Mouse (Mus musculus) gastrocnemius, adult 2 months (tissue): ENCODE data around the gene Kcnn4. TPM values are rescaled to one million over a fixed set of nuclear protein-coding genes. Genes with fewer than 3 reads are reported as not detected.

Experiments used
- DNase-seq: peaks from one replicate; pipeline ENCODE4 v3.0.0; 2022
- H3K27ac ChIP-seq: fragments of 200-600 bp; 2 replicates; pipeline ENCODE4 v1.8.1; 2022; ENCODE audit warnings: mild to moderate bottlenecking
- H3K4me3 ChIP-seq: fragments of 200-600 bp; 2 replicates; pipeline ENCODE4 v1.8.1; 2022; ENCODE audit warnings: mild to moderate bottlenecking, moderate library complexity
- CTCF ChIP-seq: fragments of 200-600 bp; IDR thresholded peaks from 2 replicates; pipeline ENCODE4 v1.8.1; 2022; ENCODE audit warnings: antibody characterized with exemption, mild to moderate bottlenecking, moderate library complexity
- intact Hi-C: fragments of 180-260 bp; cut with DNase I; formaldehyde crosslinking; loops from one replicate; pipeline ENCODE4 v1.15.1; 2025
- long read RNA-seq, 2 experiments: library from polyadenylated mRNA; stranded (forward); transcript quantifications; one replicate each; pipeline ENCODE4 v2.0.0; 2021
- total RNA-seq, 2 experiments: library from RNA; stranded (reverse); gene quantifications; 2 replicates each; pipeline ENCODE4 v1.2.3; 2021

Kcnn4 gene
- total RNA-seq: under 1 TPM; 0.25 to 0.64 TPM
- long read RNA-seq, experiment 1, partial matches to known transcripts: 1 of 3 reads
- long read RNA-seq, experiment 1, other reads (novel, unspliced or antisense): 0 of 3 reads
- long read RNA-seq, experiment 2: 0 reads

DNA sequence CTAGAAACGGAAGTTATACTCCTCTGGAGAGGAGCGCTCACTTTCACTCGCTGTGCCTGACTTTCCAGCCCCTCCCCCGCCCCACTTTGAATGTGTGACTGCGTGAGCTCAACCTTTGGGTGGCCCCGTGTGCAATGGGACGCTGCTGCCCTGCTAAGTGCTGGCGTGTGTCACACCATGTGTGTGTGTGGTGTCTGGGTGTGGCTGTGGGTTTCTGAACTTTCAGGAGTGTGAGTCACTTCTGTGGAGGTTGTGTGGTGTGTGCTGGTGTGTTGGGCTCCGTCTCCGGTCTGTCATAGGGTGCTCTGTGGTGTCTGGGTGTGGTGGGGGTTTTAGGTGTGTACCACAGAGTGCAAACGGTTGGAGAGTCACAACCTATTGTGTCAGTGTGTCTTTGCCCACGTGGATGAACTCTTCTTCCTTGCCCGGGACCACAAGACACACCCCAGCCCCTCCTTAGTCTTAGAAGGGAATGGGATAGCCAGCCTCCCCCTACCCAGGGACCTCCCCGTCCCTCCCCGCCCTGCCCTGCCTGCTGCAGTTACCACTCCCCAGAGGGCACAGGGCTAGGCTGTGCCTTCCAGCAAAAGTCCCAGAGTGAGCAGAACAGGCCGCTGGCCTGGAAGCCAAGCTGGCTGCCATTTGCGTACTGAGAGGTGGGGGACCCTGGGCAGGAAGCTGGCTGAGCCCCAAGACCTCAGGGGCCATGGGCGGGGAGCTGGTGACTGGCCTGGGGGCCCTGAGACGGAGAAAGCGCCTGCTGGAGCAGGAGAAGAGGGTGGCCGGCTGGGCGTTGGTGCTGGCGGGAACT, at the start of gene Kcnn4:
Gene Kcnn4 (plus strand): TSS at position 533 of the 811 bp plus-strand sequence.
- no peak for TF ChIP-seq CTCF
- peak within 1 kb of the TSS; percentile 47 for H3K4me3 ChIP-seq
- peak; percentile 10 for DNase-seq
- intact Hi-C loops: no loop called here
- H3K27ac ChIP-seq: peak within 1 kb of the TSS; percentile 38; the same call in 1 of the 2 replicates

DNA sequence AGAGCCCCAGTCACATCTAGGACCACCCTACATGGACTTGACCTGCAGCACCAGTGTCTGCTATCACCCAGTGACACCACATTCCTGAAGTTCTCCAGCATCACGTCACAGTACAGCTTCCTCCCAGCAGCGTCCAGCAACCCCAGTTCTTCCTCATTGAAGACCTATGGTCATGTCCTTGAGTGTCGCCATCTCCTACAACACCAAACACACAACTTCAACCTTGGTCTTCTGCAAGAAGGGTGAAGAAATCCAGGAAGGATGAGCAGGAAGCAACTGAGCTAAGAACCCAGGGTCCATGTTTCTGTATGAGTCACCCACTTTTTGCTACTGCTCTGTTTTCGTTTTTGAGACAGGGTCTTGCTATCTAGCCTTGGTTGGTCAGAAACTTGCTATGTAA, 47.5 kb upstream of the Kcnn4 start:
- no peak for DNase-seq
- Histone ChIP-seq H3K27ac (no peak overlapping the region), H3K4me3 (no peak overlapping the region)
- intact Hi-C loops: no loop called here
- no peak for TF ChIP-seq CTCF

DNA sequence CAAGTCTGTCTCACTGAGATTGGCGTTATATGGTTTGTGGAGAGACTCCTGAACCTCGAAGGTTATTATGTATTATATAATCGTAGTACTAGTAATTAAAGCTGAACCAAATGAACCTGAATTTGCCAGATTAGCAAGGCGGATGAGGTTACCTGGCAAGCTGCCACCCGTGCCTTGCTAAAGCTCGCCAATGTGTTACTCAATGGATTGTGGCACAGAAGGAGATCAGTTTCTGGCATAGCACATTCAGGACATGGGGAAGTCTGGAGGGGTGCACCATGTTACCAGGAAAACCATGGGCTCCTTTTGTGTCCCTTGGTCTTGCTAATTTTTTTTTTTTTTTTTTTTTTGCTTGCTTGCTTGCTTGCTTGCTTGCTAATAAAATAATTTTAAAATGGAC, 44.9 kb upstream of the Kcnn4 start:
- DNase-seq: no peak

DNA sequence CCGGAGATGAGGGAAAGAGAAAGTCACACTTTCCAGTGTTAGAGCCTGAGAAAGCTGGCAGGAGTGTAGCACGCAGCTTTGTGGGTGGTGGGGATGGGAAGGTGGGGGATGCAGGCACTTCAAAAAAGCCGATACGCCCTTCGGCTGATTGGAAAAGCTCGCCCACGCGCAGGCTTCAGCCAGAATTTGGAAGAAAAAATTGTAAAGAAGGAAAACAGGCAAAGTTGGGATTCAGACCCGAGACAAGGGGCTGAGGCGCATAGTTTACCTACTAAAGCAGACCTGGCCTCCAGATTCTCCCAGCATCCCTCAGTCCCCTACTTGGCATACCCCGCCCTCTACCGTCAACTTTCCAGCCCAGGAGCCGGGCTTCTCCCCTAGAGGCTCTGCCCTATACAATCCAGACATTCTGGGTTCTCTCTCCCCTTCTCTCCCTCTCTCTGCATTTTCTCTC, 44.4 kb upstream of the Kcnn4 start:
- DNase-seq: no peak
- Histone ChIP-seq H3K27ac (no peak overlapping the region), H3K4me3 (no peak overlapping the region)
- TF ChIP-seq CTCF: no peak
- intact Hi-C loops: no loop called here

More for the DNA sequence above, 44.9 kb upstream of the Kcnn4 start:
- Histone ChIP-seq H3K27ac (no peak overlapping the region), H3K4me3 (no peak overlapping the region)
- intact Hi-C loops: no loop called here
- no peak for TF ChIP-seq CTCF

DNA sequence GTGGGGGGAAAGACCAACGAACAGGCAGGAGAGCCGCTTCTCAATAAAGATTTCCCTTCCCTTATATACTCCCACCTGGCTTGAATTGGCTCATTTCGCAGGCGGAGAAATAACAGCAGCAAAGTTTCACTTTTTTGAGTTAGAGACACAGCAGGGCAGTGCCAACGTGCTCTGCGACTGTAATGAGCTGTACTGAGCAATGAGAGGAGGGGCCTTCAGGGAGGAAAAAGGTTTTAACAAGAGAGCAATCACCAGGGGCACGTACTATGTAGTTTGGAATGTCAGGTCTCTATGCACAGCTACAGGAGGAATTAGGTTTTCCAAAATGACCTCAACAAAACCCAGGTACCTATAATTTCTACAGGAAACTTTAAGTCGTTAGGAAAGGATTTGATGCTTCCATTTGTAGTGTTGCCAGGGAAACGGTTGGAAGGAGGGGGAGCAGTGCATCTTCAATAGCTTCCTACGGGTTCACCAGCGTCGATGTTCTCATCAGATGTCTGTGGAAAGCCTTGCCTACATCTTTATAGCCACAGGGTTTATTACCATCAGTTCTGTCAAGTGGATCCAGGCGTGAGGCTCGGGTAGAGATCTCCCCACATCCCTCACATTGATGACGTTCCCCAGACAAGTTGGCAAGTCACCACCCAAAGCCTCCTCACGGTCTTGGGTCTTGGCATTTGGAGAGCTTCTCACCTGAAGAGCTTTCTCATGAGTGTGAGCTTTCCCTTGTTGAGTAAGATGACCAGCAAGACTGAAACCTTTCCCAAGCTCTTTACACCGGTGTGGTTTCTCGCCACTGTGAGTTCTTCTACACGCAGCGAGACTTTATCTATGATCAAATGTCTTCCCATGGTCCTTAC, 43.6 kb upstream of the Kcnn4 start:
- H3K4me3 ChIP-seq: no peak overlapping the region
- TF ChIP-seq CTCF: no peak
- intact Hi-C loops: no loop called here
- DNase-seq: no peak
- H3K27ac ChIP-seq: no peak overlapping the region

DNA sequence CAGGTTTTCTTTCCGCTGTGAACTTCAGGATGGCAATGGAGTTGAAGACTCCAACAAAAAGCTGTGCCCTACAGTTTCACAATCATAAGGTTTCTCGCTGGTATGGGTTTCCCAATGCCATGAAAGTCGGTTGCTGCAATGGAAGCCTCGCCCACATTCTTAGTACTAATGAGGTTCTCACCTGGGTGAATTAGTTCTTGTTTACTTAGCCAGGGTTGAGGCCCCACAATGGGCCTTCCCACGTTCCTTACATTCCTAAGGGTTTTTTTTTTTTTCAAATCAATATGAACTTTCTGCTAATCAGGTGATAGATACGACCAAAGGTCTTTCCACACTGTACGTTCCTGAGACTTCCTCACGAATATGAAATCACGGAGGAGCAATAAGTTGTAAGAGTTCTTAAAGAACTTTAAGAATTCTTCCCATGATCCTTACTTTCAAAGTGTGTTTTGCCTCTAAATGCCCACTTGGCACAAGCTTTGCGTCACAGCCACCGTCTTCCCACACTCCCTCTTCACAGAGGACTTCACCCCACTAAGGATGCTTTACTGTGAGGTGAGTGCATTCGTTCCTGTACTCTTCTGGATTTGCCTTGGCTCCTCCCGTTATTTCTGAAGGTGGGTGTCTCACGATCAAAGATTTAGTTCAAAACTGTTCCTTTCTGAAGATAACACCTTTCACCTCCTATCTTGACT, 42.6 kb upstream of the Kcnn4 start:
- TF ChIP-seq CTCF: no peak
- no peak overlapping the region for H3K4me3 ChIP-seq
- DNase-seq: no peak
- H3K27ac ChIP-seq: no peak overlapping the region
- intact Hi-C loops: no loop called here

DNA sequence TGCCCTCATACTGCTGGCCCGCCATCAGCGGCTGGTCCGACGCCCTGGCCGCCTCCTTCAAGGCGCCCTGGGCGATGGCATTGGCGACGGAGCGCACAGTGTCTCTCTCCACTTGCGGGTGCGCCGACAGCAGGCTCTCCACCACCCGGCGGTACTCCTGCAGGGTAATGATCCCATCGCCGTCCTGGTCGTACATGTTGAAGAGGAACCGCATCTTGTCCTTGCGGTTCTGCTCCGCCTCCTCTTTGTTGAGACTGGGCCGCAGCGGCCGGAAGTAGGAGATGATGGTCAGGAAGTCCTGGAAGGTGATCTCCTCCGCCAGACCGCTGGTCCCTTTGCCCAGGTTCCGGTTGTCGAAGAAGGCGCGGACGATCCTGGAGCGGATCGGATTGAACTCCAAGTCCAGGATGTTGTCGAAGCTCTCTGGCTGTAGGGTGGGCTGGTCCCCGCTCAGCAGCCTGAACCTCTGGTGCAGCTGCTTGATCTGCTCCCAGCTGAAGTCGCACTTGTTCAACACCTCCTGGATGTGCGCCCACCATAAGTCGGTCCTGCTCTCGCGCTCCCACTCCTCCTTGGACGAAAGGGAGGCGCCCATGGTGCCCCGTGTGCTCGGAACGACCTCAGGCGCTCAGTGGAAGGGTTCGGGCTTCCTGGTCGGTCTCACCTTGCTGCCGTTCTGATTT, 36.6 kb upstream of the Kcnn4 start, which contains the start of gene Tescl:
Gene Tescl (minus strand): TSS at position 633 of the 683 bp plus-strand sequence.
- intact Hi-C loops: no loop called here
- DNase-seq: no peak
- TF ChIP-seq CTCF: no peak
- no peak within 1 kb of the TSS for H3K27ac ChIP-seq
- peak within 1 kb of the TSS; percentile 54 for H3K4me3 ChIP-seq

DNA sequence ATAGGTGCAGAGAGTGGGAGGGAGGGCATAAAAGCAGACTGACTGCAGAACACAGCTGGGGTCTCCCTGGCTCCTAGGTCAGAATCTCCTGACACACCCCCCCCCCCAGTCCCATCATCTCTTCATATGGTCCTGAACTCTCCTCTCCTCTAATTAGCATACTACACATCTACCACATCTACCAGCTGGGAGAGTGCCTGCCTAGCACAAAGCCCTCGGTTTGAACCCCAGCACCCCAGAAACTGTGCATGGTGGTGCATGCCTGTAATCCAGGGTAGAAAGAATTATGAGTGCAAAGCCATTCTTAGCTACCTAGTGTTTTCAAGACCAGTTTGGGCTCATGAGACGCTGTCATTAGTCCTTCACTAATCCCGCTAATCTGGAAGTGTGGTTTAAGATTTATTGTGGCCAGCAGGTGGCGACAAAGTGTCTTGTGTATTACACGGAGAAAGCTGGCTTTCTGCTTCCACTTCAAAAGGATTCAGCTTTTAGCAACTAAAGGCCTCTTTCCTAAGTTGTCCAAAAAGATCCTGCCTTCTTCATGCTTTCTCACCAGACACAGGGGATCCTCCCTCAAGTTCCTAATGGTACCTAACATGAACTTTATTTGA, 34.3 kb upstream of the Kcnn4 start:
- peak; percentile 72 for TF ChIP-seq CTCF
- intact Hi-C loops: no loop called here

DNA sequence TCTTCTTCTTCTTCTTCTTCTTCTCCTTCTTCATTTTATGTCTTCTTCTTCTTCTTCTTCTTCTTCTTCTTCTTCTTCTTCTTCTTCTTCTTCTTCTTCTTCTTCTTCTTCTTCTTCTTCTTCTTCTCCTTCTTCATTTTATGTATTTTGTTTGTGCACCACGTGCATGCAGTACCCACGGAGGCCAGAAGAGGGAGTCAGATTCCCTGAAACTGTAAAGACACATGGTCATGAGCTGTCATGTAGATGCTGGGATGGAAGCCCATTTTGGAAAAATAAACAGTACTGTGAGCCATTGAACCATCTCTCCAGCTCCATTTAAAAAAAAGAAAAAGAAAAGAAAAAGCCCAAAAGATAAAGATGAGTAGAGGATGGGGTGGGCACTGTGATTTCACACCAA, 31.8 kb upstream of the Kcnn4 start:
- TF ChIP-seq CTCF: 0 out of 2 replicates have a peak, but pooled peaks have one; percentile 3
- Histone ChIP-seq H3K4me3 (no peak overlapping the region), H3K27ac (no peak overlapping the region)
- intact Hi-C loops: no loop called here
- DNase-seq: no peak

More for the DNA sequence above, 34.3 kb upstream of the Kcnn4 start:
- Histone ChIP-seq H3K27ac (no peak overlapping the region), H3K4me3 (no peak overlapping the region)
- DNase-seq: peak; percentile 68

DNA sequence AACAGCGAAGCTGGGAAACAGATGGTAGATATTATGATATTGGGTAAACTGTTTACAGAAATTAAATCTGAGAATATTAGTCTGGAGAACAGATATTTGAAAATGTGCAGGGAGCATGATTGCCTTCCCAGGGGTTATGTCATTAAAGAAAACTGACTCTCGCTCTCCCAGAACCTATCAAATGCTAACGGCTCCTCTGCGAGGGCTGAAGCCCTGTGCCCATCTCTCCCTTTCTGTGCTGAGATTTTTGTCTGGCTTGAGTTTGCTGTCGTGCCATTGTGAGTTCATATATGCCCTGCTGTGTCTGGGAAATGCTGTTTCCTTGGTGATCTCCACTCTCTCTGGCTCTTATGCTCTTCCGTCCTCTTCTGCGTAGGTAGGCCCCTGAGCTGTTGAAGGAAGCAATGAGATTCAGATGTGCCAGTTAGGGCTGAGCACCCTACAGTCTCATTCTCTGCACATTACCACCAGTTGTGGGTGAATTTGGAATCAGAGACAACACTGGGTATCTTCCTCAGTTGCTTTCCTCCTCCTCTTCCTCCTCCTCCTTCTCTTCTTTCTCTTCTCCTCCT, 26.3 kb upstream of the Kcnn4 start:
- intact Hi-C loops: no loop called here
- DNase-seq: no peak
- Histone ChIP-seq H3K4me3 (no peak overlapping the region), H3K27ac (no peak overlapping the region)
- TF ChIP-seq CTCF: no peak

DNA sequence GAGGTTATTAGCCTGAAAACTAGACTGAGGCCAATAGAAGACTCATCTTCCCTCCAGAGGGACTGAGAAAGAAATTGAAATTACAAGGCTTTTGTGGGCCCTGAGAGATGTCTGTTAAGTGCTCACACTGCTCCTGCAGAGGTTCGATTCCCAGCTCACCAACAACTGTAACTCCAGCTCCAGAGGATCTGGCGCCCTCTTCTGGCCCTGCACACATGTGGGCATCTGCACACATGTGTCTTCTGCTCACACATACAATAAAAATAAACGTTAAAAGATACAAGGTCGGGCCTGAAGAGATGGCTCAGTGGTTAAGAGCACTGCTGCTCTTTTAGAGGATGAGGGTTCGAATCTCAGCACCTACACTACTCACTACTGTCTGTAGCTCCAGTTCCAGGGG, 23.6 kb upstream of the Kcnn4 start:
- TF ChIP-seq CTCF: no peak
- DNase-seq: no peak
- intact Hi-C loops: no loop called here
- Histone ChIP-seq H3K4me3 (no peak overlapping the region), H3K27ac (no peak overlapping the region)
